Mouse (Mus musculus): ENCODE results near the gene Lpar4.

Gene Lpar4

GRCm38 (mm10) chrX:106920175-106920827, at the start of gene Lpar4:
Gene Lpar4, plus strand, starts transcription at chrX:106920625.
- no peak for DNase-seq (ENCODE audit: low read depth, low spot score)

DNA sequence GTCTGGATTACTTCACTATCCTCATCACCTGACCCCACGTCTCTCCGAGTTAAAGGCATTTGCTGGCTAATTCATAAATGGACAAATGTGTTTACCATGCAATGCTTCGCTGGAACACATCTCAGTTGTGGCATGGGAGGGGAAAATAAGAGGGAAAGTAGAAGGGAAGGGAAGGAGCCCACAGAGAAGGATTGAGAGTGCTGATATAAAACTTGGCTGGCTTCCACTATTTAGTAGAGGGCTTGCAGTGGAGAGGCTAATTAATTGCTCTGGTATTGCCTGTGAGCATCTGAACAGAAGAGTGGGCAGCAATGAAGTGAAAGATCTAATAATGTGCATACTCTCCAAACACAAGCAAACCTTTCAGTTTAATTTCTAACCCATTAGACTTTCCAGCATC, 49.0 kb upstream of the Lpar4 start:
- no peak for DNase-seq (ENCODE audit: low read depth, low spot score)

DNA sequence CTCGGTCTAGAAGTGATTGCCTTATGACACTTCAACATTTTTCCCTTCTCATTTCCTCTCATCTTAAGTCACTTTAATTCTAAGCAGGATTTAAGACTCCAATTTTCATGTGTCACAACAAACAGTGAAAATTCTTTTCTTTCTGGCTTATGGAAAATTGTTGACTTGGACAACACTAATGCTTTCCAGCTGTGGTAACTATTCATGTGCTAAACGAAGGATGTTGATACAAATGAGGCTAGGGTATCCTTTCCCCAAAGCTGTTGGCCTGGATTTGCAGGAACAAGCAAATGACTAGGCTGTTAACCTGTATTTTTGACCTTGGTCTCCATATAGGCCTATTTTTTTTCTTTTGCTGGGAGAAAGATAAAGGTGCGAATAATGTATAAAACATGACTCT, 48.5 kb upstream of the Lpar4 start:
- no peak for DNase-seq (ENCODE audit: low read depth, low spot score)

- DNase-seq (ENCODE audit: low read depth, low spot score): no peak
These were observed 48.1 kb upstream of the Lpar4 start for GRCm38 (mm10) chrX:106872315-106872714.

GRCm38 (mm10) chrX:106897707-106898275, 22.6 kb upstream of the Lpar4 start:
- DNase-seq (ENCODE audit: low read depth, low spot score): no peak

GRCm38 (mm10) chrX:106920828-106921619, 599 bp downstream of the Lpar4 start:
- DNase-seq (ENCODE audit: low read depth, low spot score): no peak

GRCm38 (mm10) chrX:106924572-106924971, 4.1 kb downstream of the Lpar4 start:
- DNase-seq (ENCODE audit: low read depth, low spot score): no peak

- no peak for DNase-seq (ENCODE audit: low read depth, low spot score)
These were observed 18.9 kb downstream of the Lpar4 start for GRCm38 (mm10) chrX:106939326-106939725.

GRCm38 (mm10) chrX:106950558-106950957, 30.1 kb downstream of the Lpar4 start:
- DNase-seq (ENCODE audit: low read depth, low spot score): no peak

GRCm38 (mm10) chrX:106951016-106951415, 30.6 kb downstream of the Lpar4 start:
- no peak for DNase-seq (ENCODE audit: low read depth, low spot score)

DNA sequence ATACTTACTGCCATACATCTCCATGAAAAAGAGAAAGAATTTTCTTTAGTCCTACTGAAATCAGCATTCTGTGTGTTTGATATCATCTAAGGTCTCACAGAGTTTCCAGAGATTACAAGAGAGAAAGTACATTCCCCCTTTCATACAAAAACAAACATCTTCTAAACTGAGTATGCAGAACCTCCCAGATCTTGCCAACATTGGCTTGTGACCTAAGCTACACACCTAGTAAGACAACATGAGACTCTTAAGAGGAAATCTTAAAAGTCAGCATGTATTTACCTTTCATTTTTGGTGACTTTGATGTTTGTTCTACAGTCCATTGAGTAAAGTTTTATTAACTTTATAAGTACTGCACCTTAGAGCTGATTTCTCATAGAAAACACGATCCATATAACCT, 33.4 kb downstream of the Lpar4 start:
- DNase-seq (ENCODE audit: low read depth, low spot score): no peak

- no peak for DNase-seq (ENCODE audit: low read depth, low spot score)
These were observed 41.8 kb downstream of the Lpar4 start for GRCm38 (mm10) chrX:106962233-106962632.

GRCm38 (mm10) chrX:106964326-106964725, 43.9 kb downstream of the Lpar4 start:
- no peak for DNase-seq (ENCODE audit: low read depth, low spot score)
